In genomic region chr5:123995388-123995787, GRCm38 (mm10) we compare ENCODE assay signal across 19 mouse cellular contexts. TPM values are rescaled to one million over a fixed set of nuclear protein-coding genes. Genes with fewer than 3 reads are reported as not detected.
DNase-seq lines count a peak whose midpoint lies in the region; ATAC-seq and TF ChIP-seq lines count a peak whose summit lies in the region.
"Had no signal": no experiment of that assay in that cellular context is flagged by ENCODE, and none has a peak within 500 bp of the region (broad histone marks: within the 10 kb centered on the region; RNA-seq: fewer than 3 reads in every experiment).

No protein-coding gene starts in this region.

- WGBS in hindbrain, embryonic 10.5 days, result 80% methylated on average over 6 of the region's 6 CpGs
- WGBS in hindbrain, embryonic 11.5 days, result 77% methylated on average over 6 of the region's 6 CpGs
- WGBS in liver, embryonic 16.5 days (ENCODE audit: insufficient replicate concordance), result 67% methylated on average over 6 of the region's 6 CpGs
- 66% methylated on average over 6 of the region's 6 CpGs for WGBS in liver, embryonic 11.5 days
- WGBS in stomach, postnatal 0 days, result 65% methylated on average over 6 of the region's 6 CpGs

- H3K9ac ChIP-seq in hindbrain, embryonic 11.5 days (ENCODE audit: low read depth, low read length), result no peak overlapping the region
- no peak overlapping the region for H3K9ac ChIP-seq in liver, embryonic 16.5 days (ENCODE audit: low read depth, low read length)
- H3K9ac ChIP-seq in liver, embryonic 11.5 days (ENCODE audit: low read depth, low read length), result no peak overlapping the region
- H3K9ac ChIP-seq in stomach, postnatal 0 days (ENCODE audit: low read length), result no peak overlapping the region
- H3K9ac ChIP-seq: forebrain, embryonic 13.5 days; heart, embryonic 13.5 days; hindbrain, embryonic 13.5 days had no signal

- H3K27me3 ChIP-seq in hindbrain, embryonic 10.5 days (ENCODE audit: insufficient read depth, poor library complexity, severe bottlenecking), result peaks cover 5% of the 10 kb centered on the region; the same call in 1 of the 2 replicates
- peaks cover 6% of the 10 kb centered on the region; the same call in 1 of the 2 replicates for H3K27me3 ChIP-seq in hindbrain, embryonic 11.5 days (ENCODE audit: control insufficient read depth, insufficient read depth, low read length)
- H3K27me3 ChIP-seq in liver, embryonic 16.5 days (ENCODE audit: control insufficient read depth, insufficient read depth, low read depth, low read length), result no peaks in the 10 kb centered on the region
- no peaks in the 10 kb centered on the region; the same call in 1 of the 2 replicates for H3K27me3 ChIP-seq in liver, embryonic 11.5 days (replicated peaks; ENCODE audit: control insufficient read depth, insufficient read depth, low read length)
- no peaks in the 10 kb centered on the region for H3K27me3 ChIP-seq in stomach, postnatal 0 days (ENCODE audit: control insufficient read depth, insufficient read depth, low read length)
- H3K27me3 ChIP-seq: CH12.LX; forebrain, embryonic 13.5 days; heart, embryonic 13.5 days had no signal

- no peak for DNase-seq in hindbrain, embryonic 10.5 days (ENCODE audit: low spot score)
- DNase-seq in hindbrain, embryonic 11.5 days (ENCODE audit: low spot score), result no peak
- no peak for DNase-seq in liver, embryonic 11.5 days (ENCODE audit: low spot score)
- peak; percentile 81 for DNase-seq in stomach, postnatal 0 days (ENCODE audit: low spot score)
- no peak for DNase-seq in frontal cortex, postnatal 10 days (ENCODE audit: low spot score in 2 of 2)
- DNase-seq: adrenal gland, adult 2 months; adrenal gland, postnatal 25 days; cerebellum, adult 11-12 months; cerebellum, adult 8-10 months had no signal

- H3K4me2 ChIP-seq in hindbrain, embryonic 11.5 days (replicated peaks; ENCODE audit: low read depth, low read length), result no peak overlapping the region
- no peak overlapping the region for H3K4me2 ChIP-seq in liver, embryonic 16.5 days (ENCODE audit: low read depth, low read length)
- no peak overlapping the region for H3K4me2 ChIP-seq in liver, embryonic 11.5 days
- H3K4me2 ChIP-seq in stomach, postnatal 0 days (replicated peaks; ENCODE audit: low read depth), result no peak overlapping the region
- H3K4me2 ChIP-seq: forebrain, embryonic 13.5 days; heart, embryonic 13.5 days; hindbrain, embryonic 13.5 days had no signal

- ATAC-seq in hindbrain, embryonic 11.5 days (ENCODE audit: low FRiP score), result no peak
- peak; percentile 63 for ATAC-seq in liver, embryonic 16.5 days (ENCODE audit: low read depth)
- no peak for ATAC-seq in liver, embryonic 11.5 days (replicated peaks; ENCODE audit: low FRiP score)
- peak; percentile 41 for ATAC-seq in stomach, postnatal 0 days (ENCODE audit: low FRiP score, low TSS enrichment)
- ATAC-seq: forebrain, embryonic 13.5 days; forebrain, embryonic 16.5 days; hindbrain, embryonic 16.5 days; intestine, embryonic 16.5 days had no signal

- H3K9me3 ChIP-seq in hindbrain, embryonic 10.5 days, result no peaks in the 10 kb centered on the region
- H3K9me3 ChIP-seq in hindbrain, embryonic 11.5 days (ENCODE audit: control insufficient read depth, low read length), result no peaks in the 10 kb centered on the region
- no peaks in the 10 kb centered on the region for H3K9me3 ChIP-seq in liver, embryonic 16.5 days (replicated peaks; ENCODE audit: control insufficient read depth, low read length)
- H3K9me3 ChIP-seq in liver, embryonic 11.5 days (ENCODE audit: control insufficient read depth, low read length), result no peaks in the 10 kb centered on the region
- no peaks in the 10 kb centered on the region for H3K9me3 ChIP-seq in stomach, postnatal 0 days (ENCODE audit: control insufficient read depth, low read length)
- H3K9me3 ChIP-seq: forebrain, embryonic 10.5 days; forebrain, embryonic 13.5 days; heart, embryonic 13.5 days; hindbrain, embryonic 13.5 days had no signal

- TF ChIP-seq EP300 in stomach, postnatal 0 days (optimal IDR thresholded peaks at IDR 0.05), result no peak

- 0 out of 2 replicates have a peak overlapping the region, but pooled peaks have one; percentile 25 for H3K27ac ChIP-seq in hindbrain, embryonic 10.5 days
- H3K27ac ChIP-seq in hindbrain, embryonic 11.5 days (ENCODE audit: low read depth, low read length), result no peak overlapping the region
- no peak overlapping the region for H3K27ac ChIP-seq in liver, embryonic 16.5 days (ENCODE audit: low read length)
- no peak overlapping the region for H3K27ac ChIP-seq in liver, embryonic 11.5 days (ENCODE audit: low read depth, low read length)
- no peak overlapping the region for H3K27ac ChIP-seq in stomach, postnatal 0 days (replicated peaks)
- H3K27ac ChIP-seq: forebrain, embryonic 10.5 days; forebrain, embryonic 13.5 days; gastrocnemius, adult 2 months; heart, embryonic 13.5 days; hindbrain, embryonic 13.5 days had no signal

- H3K4me1 ChIP-seq in hindbrain, embryonic 10.5 days (replicated peaks), result peaks cover 52% of the 10 kb centered on the region
- H3K4me1 ChIP-seq in hindbrain, embryonic 11.5 days (replicated peaks; ENCODE audit: control insufficient read depth, insufficient read depth, low read length), result 0 out of 2 replicates have a peak, but pooled peaks cover 4% of the 10 kb centered on the region
- peaks cover 6% of the 10 kb centered on the region; the same call in 1 of the 2 replicates for H3K4me1 ChIP-seq in liver, embryonic 16.5 days (ENCODE audit: control insufficient read depth, low read depth, low read length)
- H3K4me1 ChIP-seq in liver, embryonic 11.5 days (replicated peaks; ENCODE audit: control insufficient read depth, insufficient read depth, low read length), result peaks cover 17% of the 10 kb centered on the region
- peaks cover 3% of the 10 kb centered on the region; the same call in 1 of the 2 replicates for H3K4me1 ChIP-seq in stomach, postnatal 0 days (replicated peaks; ENCODE audit: control insufficient read depth, insufficient read depth)

- H3K36me3 ChIP-seq in hindbrain, embryonic 10.5 days, result peaks cover 39% of the 10 kb centered on the region
- no peaks in the 10 kb centered on the region for H3K36me3 ChIP-seq in hindbrain, embryonic 11.5 days (ENCODE audit: control insufficient read depth, insufficient read depth, low read length)
- peaks cover 8% of the 10 kb centered on the region for H3K36me3 ChIP-seq in liver, embryonic 16.5 days (ENCODE audit: control insufficient read depth, insufficient read depth)
- peaks cover 2% of the 10 kb centered on the region; the same call in 1 of the 2 replicates for H3K36me3 ChIP-seq in liver, embryonic 11.5 days (ENCODE audit: control insufficient read depth, insufficient read depth, low read length)
- peaks cover under 1% of the 10 kb centered on the region; the same call in 1 of the 2 replicates for H3K36me3 ChIP-seq in stomach, postnatal 0 days (ENCODE audit: control insufficient read depth, insufficient read depth, low read length)
- H3K36me3 ChIP-seq: heart, embryonic 13.5 days had no signal

- H3K4me3 ChIP-seq in hindbrain, embryonic 10.5 days, result no peak overlapping the region
- H3K4me3 ChIP-seq in hindbrain, embryonic 11.5 days (ENCODE audit: low read depth, low read length), result no peak overlapping the region
- no peak overlapping the region for H3K4me3 ChIP-seq in liver, embryonic 16.5 days (ENCODE audit: low read depth, low read length)
- H3K4me3 ChIP-seq in liver, embryonic 11.5 days (ENCODE audit: low read depth, low read length), result no peak overlapping the region
- H3K4me3 ChIP-seq in stomach, postnatal 0 days (ENCODE audit: low read depth, low read length), result no peak overlapping the region
- H3K4me3 ChIP-seq: forebrain, embryonic 10.5 days; forebrain, embryonic 13.5 days; gastrocnemius, adult 2 months; heart, embryonic 13.5 days; hindbrain, embryonic 13.5 days had no signal

- no peak for TF ChIP-seq CTCF in stomach, postnatal 0 days (IDR thresholded peaks at IDR 0.05; ENCODE audit: low read depth)

RNA-seq across cellular contexts. Expression of gene Hip1r, which starts 22.0 kb away (rescaled TPM):
- 12.2 and 12.5 TPM in 2 replicates for polyA plus RNA-seq in hindbrain, embryonic 10.5 days (2016; fragmentation: Nextera tagmentation; extraction: Ambion mirVana)
- polyA plus RNA-seq in hindbrain, embryonic 11.5 days (2014; fragmentation: Nextera tagmentation; extraction: Ambion mirVana), result 6.0 and 9.7 TPM in 2 replicates
- polyA plus RNA-seq in liver, embryonic 16.5 days (2015; fragmentation: Nextera tagmentation; extraction: Ambion mirVana), result 12.4 and 16.3 TPM in 2 replicates
- polyA plus RNA-seq in liver, embryonic 11.5 days (2014; fragmentation: Nextera tagmentation; extraction: Ambion mirVana), result 20.2 and 20.6 TPM in 2 replicates
- 31.2 and 32.2 TPM in 2 replicates for polyA plus RNA-seq in stomach, postnatal 0 days (2015; fragmentation: Nextera tagmentation; extraction: Ambion mirVana)

RNA-seq across cellular contexts. Expression of gene Vps37b, which starts 36.7 kb away (rescaled TPM):
- 57.5 and 71.8 TPM in 2 replicates for polyA plus RNA-seq in hindbrain, embryonic 10.5 days (2016; fragmentation: Nextera tagmentation; extraction: Ambion mirVana)
- polyA plus RNA-seq in hindbrain, embryonic 11.5 days (2014; fragmentation: Nextera tagmentation; extraction: Ambion mirVana), result 38.3 and 48.8 TPM in 2 replicates
- 14.3 and 16.3 TPM in 2 replicates for polyA plus RNA-seq in liver, embryonic 16.5 days (2015; fragmentation: Nextera tagmentation; extraction: Ambion mirVana)
- polyA plus RNA-seq in liver, embryonic 11.5 days (2014; fragmentation: Nextera tagmentation; extraction: Ambion mirVana), result 31.3 TPM in 2 replicates
- 31.0 and 35.8 TPM in 2 replicates for polyA plus RNA-seq in stomach, postnatal 0 days (2015; fragmentation: Nextera tagmentation; extraction: Ambion mirVana)

Comparison
In these comparisons a context has a peak if more than half of its experiments do, and no peak if none do; other contexts are left out.
1. ATAC-seq: peak in liver, embryonic 16.5 days (single experiment) and stomach, postnatal 0 days (single experiment); none in hindbrain, embryonic 11.5 days (single experiment) and liver, embryonic 11.5 days (single experiment).